Mouse (Mus musculus): ENCODE measurements around the gene Mast1.

- TF ChIP-seq CTCF (IDR thresholded peaks at IDR 0.05; ENCODE audit: low read depth, low read length): no peak
- no peak for TF ChIP-seq GATA1 (IDR thresholded peaks at IDR 0.05; ENCODE audit: borderline replicate concordance, low read length)
- no peak for TF ChIP-seq POLR2AphosphoS5 (IDR thresholded peaks at IDR 0.05; ENCODE audit: insufficient replicate concordance, low read depth, low read length)
- peak; percentile 86 for TF ChIP-seq TAL1 (conservative IDR thresholded peaks at IDR 0.05; ENCODE audit: low read depth, low read length)
- no peak for TF ChIP-seq GATA2 (IDR thresholded peaks at IDR 0.05; ENCODE audit: borderline replicate concordance, low read depth, low read length)
Observed at GRCm38 (mm10) chr8:84970913-84971312, 33.8 kb upstream of the Mast1 start.

All from G1E (cell line).